Mouse (Mus musculus): Measurements from ENCODE around the gene Itga4.

Gene Itga4

GRCm38 (mm10) chr2:79357835-79358234 is 102.6 kb downstream of the Itga4 start:
- DNase-seq: no peak

- no peak for DNase-seq
Observed at GRCm38 (mm10) chr2:79362029-79362428, 106.8 kb downstream of the Itga4 start.

GRCm38 (mm10) chr2:79363920-79364319 is 108.7 kb downstream of the Itga4 start:
- no peak for DNase-seq

- no peak for DNase-seq
Observed at GRCm38 (mm10) chr2:79367451-79368450, 112.5 kb downstream of the Itga4 start.

- no peak for DNase-seq
Observed at GRCm38 (mm10) chr2:79368661-79369060, 113.4 kb downstream of the Itga4 start.

GRCm38 (mm10) chr2:79369061-79369524 is 113.9 kb downstream of the Itga4 start:
- no peak for DNase-seq

GRCm38 (mm10) chr2:79369905-79370304 is 114.7 kb downstream of the Itga4 start:
- DNase-seq: no peak

GRCm38 (mm10) chr2:79370711-79371312 is 115.6 kb downstream of the Itga4 start:
- DNase-seq: no peak

- no peak for DNase-seq
Observed at GRCm38 (mm10) chr2:79371326-79372153, 116.3 kb downstream of the Itga4 start.

GRCm38 (mm10) chr2:79372154-79372467 is 116.9 kb downstream of the Itga4 start:
- no peak for DNase-seq

GRCm38 (mm10) chr2:79372486-79373200 is 117.4 kb downstream of the Itga4 start:
- DNase-seq: peak; percentile 15

GRCm38 (mm10) chr2:79378346-79379086 is 123.3 kb downstream of the Itga4 start:
- no peak for DNase-seq

GRCm38 (mm10) chr2:79379087-79380041 is 124.1 kb downstream of the Itga4 start:
- no peak for DNase-seq
